Mouse (Mus musculus): ENCODE measurements at regions not wholly inside any gene's neighbourhood (a gene's known extent, or its start where the extent isn't known, plus 50 kb on each side); places are given as distances from the start of the nearest gene placed in this dataset.

DNA sequence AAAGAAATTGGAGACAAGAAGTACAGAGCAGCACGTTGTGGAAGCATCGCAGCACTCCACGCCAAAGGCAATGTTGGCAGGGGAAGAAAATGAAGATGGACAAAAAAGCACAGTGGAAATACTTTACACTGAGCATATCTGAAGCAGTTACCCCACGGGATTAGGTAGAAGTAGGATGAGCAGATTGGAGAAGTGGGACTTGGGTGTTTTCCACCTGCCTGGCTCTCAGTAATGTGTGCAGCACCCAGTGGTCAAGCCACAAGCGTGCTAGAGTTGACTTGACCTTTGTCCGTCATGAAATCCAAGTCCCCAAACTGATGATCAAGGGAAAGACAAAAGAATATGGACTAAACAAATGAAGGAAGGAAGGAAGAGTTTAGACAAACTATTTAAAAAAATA, 235.1 kb upstream of the Btg1 start:
- no peak for TF ChIP-seq CTCF (IDR thresholded peaks at IDR 0.05; ENCODE audit: extremely low read depth, insufficient read depth, low read length)
- no peak for TF ChIP-seq POLR2A (IDR thresholded peaks at IDR 0.05; ENCODE audit: extremely low read depth, insufficient read depth, low read length)
